Mouse (Mus musculus): ENCODE results near the gene Ccdc152.

GRCm38 (mm10) chr15:3264828-3265227 lies 38.5 kb downstream of the Ccdc152 start:
- TF ChIP-seq CTCF (IDR thresholded peaks at IDR 0.05; ENCODE audit: insufficient read depth, low read depth, low read length) (no peak), POLR2A (IDR thresholded peaks at IDR 0.05; ENCODE audit: insufficient read depth, low read depth, low read length) (no peak)
